Mouse (Mus musculus) ES-CJ7 (cell line): ENCODE measurements around the gene Dclre1b.
A peak's percentile ranks its signal among the peaks of the same experiment; 100 is the strongest.
"Not testable (repeated sequence)": the region's sequence is repeated elsewhere in the genome, so short reads cannot be mapped to it uniquely, and the experiment has no call there.

ENCODE experiments used
- DNase-seq: peaks from one replicate; pipeline ENCODE4 v3.0.0; 2011; ENCODE audit warnings: low read depth, low spot score

Dclre1b gene

GRCm38 (mm10) chr3:103808891-103809798, at the start of gene Dclre1b, which contains the start of the genes Ap4b1 and Gm43064:
TSS of gene Dclre1b (minus strand) at chr3:103809444.
TSS of gene Ap4b1 (plus strand) at chr3:103809520.
TSS of gene Gm43064 (plus strand) at chr3:103809573.
- DNase-seq: peak; percentile 93

DNA sequence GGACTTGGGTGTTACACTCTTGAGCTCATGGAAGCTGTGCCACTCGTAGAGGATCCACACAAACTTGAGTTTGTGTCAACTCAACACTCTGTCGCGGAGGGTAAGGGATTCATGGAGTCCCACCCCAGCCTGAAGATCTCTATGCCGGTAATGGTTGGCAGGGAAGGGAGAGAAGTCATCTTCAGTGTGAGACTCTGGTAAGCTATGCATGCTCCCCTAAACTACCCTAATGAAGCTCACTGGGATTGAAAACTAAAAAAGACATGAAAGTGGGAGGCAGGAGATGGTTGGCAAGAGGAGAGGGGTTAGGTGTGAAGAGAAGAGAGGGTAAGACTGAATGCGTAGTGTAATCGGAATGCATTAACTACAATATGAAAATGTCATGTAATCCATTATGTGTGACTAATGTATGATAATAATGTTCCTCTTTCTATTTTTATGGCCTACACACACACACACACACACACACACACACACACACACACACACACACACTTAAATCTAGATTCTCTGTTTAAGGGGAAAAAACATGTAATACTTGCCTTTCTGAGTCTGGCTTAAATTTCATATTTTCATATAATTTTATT, 48.8 kb upstream of the Dclre1b start:
- no peak for DNase-seq

- DNase-seq: no peak
Measured at GRCm38 (mm10) chr3:103857036-103857805, 48.0 kb upstream of the Dclre1b start.

- DNase-seq: no peak
Measured at GRCm38 (mm10) chr3:103853804-103854203, 44.6 kb upstream of the Dclre1b start.

DNA sequence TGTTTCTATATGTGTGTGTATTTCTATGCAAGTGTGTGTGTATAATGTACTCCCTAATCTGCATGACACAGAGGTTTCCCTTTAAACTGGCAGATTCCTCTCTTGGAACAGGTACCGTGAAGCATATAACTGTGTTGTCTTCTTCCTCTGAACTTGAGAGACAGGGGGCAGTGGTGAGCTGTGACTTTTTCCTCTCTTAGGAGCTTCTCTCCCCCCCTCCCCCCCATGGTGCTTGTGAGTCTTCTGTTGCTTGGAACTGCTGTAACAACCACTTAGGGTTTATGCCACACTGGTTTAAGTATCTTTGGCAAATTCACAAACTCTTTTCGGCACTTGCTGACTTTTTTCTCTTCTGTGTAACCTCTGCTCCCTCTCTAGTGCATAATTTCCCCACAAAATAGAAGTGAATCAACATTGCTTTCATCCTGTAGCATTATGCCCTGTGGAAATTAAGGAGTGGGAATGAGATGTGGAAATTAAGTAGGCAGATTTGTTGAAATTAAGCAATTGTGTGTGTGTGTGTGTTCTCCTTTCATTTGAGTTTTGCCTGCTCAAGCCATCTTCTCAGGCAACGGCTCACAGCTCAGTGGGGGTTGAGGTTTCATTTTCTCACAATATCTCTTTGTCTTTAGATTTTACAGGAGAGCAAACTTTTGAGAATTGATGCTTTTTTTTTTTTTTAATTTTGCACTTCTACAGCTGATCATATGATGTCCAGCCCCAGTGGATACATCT, 43.5 kb upstream of the Dclre1b start:
- DNase-seq: peak; percentile 84

DNA sequence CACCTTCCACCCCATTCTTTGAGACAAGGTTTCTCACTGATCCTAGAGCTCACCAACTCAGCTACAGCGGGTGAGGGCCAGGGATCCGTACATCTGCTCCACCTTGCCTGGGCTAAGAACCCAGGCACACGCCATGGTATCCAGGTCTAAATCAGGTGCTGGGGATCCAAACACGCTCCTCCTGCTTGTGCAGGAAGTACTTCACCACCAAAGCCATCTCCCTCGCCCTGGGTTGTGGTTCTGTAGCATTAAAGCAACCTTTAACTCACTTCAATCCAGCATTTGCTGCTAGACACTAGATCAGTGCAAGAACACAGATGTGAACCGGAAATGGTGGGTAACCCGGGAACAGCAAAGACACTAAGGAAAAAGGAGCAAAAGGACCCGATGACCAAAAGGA, 42.6 kb upstream of the Dclre1b start:
- no peak for DNase-seq

DNA sequence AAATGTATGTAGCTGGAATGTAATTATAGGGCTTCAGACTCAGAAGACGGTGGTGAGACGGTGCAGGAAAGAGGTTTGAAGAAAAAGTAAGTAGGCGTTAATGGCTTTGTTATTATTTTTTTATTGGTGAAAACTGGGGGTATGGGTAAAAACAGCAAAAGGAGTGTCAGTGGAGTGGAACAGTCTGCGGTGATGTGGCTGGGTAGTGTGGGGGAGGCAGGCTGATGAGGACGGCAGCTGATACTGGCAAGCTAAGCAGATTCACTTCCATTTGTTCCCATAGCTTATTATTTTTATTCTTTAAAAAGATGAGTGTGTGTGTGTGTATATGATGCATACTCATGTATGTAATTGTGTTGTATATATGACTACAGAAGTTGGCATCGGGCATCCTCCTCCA, 42.2 kb upstream of the Dclre1b start:
- no peak for DNase-seq

GRCm38 (mm10) chr3:103850644-103851363, 41.6 kb upstream of the Dclre1b start:
- peak; percentile 76 for DNase-seq

- DNase-seq: not testable (repeated sequence)
Measured at GRCm38 (mm10) chr3:103840946-103841345, 31.7 kb upstream of the Dclre1b start.

DNA sequence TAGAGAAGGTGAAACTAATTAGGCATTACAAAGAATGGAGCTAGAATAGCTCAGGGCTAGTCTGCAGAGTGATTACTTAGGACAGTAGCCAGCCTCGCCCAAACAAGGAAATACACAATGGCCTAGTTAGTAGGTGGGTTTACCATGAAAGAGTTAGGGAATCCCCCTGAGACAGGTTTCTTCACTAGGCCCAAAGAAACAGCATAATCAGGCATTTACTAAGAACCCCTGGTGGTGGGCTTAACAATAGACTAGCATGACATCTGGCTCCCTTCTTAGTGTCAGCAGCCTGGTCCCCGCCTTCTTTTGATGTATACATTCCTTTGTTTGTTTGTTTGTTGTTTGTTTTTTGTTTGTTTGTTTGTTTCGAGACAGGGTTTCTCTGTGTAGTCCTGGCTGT, 31.0 kb upstream of the Dclre1b start:
- DNase-seq: peak; percentile 43

GRCm38 (mm10) chr3:103839711-103840110, 30.5 kb upstream of the Dclre1b start:
- DNase-seq: peak; percentile 11

GRCm38 (mm10) chr3:103836453-103836852, 27.2 kb upstream of the Dclre1b start:
- DNase-seq: no peak

DNA sequence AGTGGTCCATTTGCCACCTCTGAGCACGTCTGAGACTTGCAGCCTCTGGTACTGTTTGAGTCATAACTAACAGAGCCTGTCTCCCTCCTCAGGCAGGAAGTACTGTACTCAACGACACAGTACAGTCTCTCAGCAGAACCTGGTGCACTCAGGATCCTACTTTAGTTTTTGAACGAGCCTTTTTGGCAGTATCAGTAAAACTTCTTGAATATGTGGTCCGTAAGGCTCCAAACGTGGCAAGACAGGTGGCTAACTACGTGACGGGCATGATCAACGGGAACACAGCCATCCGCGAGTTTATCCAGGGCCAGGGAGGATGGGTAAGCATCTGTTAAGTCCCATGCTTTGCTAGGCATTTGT, 26.7 kb upstream of the Dclre1b start:
- DNase-seq: no peak

- DNase-seq: no peak
Measured at GRCm38 (mm10) chr3:103835272-103835950, 26.2 kb upstream of the Dclre1b start.

- no peak for DNase-seq
Measured at GRCm38 (mm10) chr3:103834001-103834400, 24.8 kb upstream of the Dclre1b start.

DNA sequence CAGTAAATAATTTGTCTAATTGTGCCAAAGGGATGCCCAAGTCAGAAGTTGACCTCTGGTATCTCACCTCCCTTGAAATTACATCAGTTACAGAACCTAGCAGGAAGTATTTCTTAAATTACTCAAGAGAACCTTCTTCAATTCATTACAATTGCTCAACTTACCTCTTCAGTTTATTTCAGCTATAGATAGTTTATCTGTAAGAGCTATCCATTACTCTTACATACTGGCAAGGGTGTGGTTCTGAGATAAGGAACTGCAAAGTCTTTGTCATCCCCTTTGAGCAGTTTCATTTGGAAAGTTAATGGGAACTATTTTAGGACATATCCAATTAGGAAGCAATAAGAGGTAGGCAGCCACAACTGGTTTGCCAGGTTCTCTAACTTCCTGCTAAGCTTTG, 23.2 kb upstream of the Dclre1b start, which contains the start of gene Bcl2l15:
TSS of gene Bcl2l15 (plus strand) at position 176 of the 400 bp plus-strand sequence.
- DNase-seq: no peak

- no peak for DNase-seq
Measured at GRCm38 (mm10) chr3:103831146-103831545, 21.9 kb upstream of the Dclre1b start.

- peak; percentile 23 for DNase-seq
Measured at GRCm38 (mm10) chr3:103830681-103831080, 21.4 kb upstream of the Dclre1b start.

DNA sequence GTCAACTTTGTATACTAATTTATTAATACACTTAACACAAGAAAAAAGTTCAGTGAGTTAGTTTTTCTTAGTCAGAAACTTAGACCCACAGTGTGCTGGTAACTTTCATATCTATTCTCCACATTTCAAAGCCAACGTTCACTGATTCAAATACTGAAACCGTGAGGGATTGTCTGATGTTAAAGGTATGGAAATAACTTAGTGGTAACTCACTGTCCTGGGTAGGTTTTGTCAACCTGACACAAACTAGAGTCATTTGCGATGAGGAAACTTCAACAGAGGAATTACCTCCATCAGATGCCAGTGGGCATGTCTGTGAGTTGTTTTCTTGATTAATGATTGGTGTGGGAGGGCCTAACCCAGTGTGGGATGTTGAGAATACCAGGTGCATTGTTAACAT, 19.8 kb upstream of the Dclre1b start:
- DNase-seq: no peak

DNA sequence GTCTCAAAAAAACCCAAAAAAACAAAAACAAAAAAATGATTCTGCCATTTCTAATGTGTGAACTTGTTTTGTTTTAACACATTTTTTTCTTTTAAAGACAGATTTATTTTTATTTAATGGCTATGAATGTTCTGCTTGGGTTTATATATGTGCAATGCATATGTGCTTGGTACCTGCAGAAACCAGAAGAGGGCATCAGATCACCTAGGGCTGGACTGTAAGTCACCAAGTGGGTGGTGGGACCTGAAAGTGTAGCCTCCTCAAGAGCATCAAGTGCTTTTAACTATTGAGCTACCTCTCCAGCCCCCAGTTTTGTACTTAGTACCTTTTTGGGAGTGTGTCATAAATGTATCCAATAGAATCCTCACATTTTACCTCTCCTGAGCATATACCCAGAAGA, 18.3 kb upstream of the Dclre1b start:
- peak; percentile 37 for DNase-seq
